Mouse (Mus musculus) lung, adult 2 months (tissue): ENCODE measurements around the gene Rplp0.

ENCODE experiments used
- CTCF ChIP-seq: fragments of 200-500 bp; IDR thresholded peaks from 2 replicates; pipeline ENCODE4 v1.5.1; 2011; ENCODE audit warnings: mild to moderate bottlenecking, low read length, control low read depth; ENCODE audit not compliant: insufficient read depth
- POLR2A ChIP-seq: fragments of 200-500 bp; IDR thresholded peaks from 2 replicates; pipeline ENCODE4 v1.6.1; 2011; ENCODE audit warnings: low read depth, mild to moderate bottlenecking, control low read depth, low read length, borderline replicate concordance; ENCODE audit errors: extremely low read depth

- no peak for TF ChIP-seq CTCF
- TF ChIP-seq POLR2A, result no peak
Observed at GRCm38 (mm10) chr5:115585616-115586015, 26.3 kb downstream of the Rplp0 start.
